Mouse (Mus musculus) heart, postnatal 10 days (tissue): Measurements from ENCODE around the gene Psmc6. TPM values are rescaled to one million over a fixed set of nuclear protein-coding genes. Genes with fewer than 3 reads are reported as not detected.

Source experiments
- DNase-seq, 2 experiments: peaks; one replicate each; pipeline ENCODE4 v3.0.0; 2021
- intact Hi-C: fragments of 180-260 bp; cut with DNase I; formaldehyde crosslinking; loops from one replicate; pipeline ENCODE4 v1.15.1; 2025
- total RNA-seq, 2 experiments: library from RNA; stranded (reverse); gene quantifications; 2 replicates each; pipeline ENCODE4 v1.2.3; 2021

Gene Psmc6
- total RNA-seq: 100 to 1,000 TPM; 119 to 121 TPM

DNA sequence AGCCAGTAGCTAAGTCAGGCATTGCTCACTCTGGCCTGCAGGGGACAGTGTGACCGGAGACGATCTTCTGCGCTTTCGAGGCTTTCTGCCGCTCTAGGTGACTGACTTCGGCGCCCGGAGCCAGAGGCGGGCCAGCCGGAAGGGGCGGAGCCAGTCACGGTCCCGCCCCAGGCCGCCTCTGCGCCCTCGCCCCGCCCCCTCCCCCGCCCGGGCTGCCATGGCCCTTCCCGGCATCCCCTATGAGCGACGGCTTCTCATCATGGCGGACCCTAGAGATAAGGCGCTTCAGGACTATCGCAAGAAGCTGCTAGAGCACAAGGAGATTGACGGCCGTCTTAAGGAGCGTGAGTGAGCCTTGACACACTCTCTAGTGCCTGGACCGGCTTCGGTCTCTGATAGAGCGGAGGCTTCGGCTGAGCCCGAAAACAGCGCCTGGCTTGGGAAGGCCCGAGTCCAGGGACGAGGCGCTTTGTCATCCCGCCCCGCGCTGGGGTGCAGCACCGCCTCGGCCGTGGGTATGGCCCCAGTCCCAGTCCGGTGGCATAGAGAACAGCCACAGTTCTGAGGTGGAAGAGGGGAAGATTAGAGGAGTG is at the start of gene Psmc6:
TSS of gene Psmc6 (plus strand) at position 200 of the 593 bp plus-strand sequence.
- DNase-seq: peak; percentile 93
- intact Hi-C loops: loop anchor here (2.0 kb wide), 1 partner anchor 21 kb away; the partner anchor contains the start of gene Styx

- intact Hi-C loops: no loop called here
- DNase-seq: no peak
Observed at GRCm38 (mm10) chr14:45282066-45282465, 47.5 kb upstream of the Psmc6 start.

GRCm38 (mm10) chr14:45291608-45292007 is 38.0 kb upstream of the Psmc6 start:
- DNase-seq: no peak
- intact Hi-C loops: no loop called here

- DNase-seq: no peak
- intact Hi-C loops: loop anchor here (5.0 kb wide), 1 partner anchor 82 kb away; the partner anchor contains the start of gene Txndc16
Observed at GRCm38 (mm10) chr14:45303939-45304338, 25.6 kb upstream of the Psmc6 start.

GRCm38 (mm10) chr14:45304389-45304788 is 25.2 kb upstream of the Psmc6 start:
- DNase-seq: no peak
- intact Hi-C loops: loop anchor here (5.0 kb wide), 1 partner anchor 82 kb away; the partner anchor contains the start of gene Txndc16

DNA sequence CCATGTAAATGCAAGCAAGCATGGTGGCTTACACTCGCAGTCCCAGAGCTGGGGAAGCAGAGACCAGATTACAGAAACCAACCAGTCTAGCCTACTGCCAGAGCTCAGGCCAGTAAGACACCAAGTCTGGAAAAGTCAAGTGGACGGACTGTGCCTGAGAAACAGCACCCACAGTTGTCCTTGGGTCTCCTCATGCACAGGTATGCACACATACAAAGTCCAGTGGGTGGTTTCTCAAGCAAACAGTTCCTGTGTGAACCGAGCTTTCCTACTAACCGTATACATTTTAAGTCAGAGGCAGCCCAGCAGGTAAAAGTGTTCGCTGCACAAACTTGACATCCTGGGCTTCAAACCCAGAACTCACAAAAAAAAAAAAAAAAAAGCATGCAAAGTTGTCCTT is 23.7 kb upstream of the Psmc6 start:
- intact Hi-C loops: no loop called here

GRCm38 (mm10) chr14:45307630-45308328 is 21.8 kb upstream of the Psmc6 start:
- DNase-seq: no peak
- intact Hi-C loops: no loop called here

More for the DNA sequence above, 23.7 kb upstream of the Psmc6 start:
- no peak for DNase-seq

- DNase-seq: peak; percentile 23 to 28
Observed at GRCm38 (mm10) chr14:45309646-45310045, 19.9 kb upstream of the Psmc6 start.

DNA sequence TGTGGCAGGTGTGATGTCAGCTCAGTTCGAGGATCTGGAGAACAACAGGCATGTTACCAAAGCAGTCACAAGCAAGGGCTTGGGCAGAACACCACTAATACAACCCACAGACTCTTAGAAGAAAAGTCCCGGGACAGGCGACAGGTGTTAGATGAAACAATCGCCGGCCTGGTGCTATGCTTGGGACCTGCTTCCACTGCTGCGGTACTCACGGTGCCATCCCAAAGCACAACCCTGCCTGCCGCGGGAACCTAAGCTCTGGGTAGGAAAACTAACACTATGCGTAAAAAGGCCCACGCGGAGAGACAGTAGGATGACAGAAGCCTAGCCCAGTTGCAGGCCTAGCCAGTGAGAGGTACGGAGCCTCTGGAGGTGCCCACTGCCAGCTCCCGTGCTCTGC is 19.5 kb upstream of the Psmc6 start:
- DNase-seq: no peak
- intact Hi-C loops: no loop called here

More at GRCm38 (mm10) chr14:45309646-45310045, 19.9 kb upstream of the Psmc6 start:
- intact Hi-C loops: no loop called here

DNA sequence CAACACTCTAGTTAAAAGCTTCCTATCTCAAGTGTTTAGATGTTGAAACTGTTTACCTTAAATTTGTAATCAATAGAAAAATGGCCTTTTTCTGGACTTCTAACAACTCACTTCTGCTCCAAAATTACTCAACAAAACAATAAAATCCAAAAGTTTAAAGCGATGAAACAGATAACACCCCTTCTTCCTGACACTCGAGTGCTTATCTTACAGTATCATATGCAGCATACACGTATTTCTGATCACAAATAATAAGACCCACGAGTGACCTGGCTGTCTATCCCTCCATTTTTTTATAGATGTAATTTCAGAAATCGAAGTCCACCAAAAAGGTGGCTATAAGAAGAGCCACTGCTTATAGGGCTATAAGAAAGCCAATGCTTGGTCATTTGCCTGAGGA is 12.7 kb upstream of the Psmc6 start:
- DNase-seq: no peak
- intact Hi-C loops: no loop called here

- intact Hi-C loops: no loop called here
- peak in 1 of 2 experiments; percentile 45 for DNase-seq
Observed at GRCm38 (mm10) chr14:45317921-45318411, 11.6 kb upstream of the Psmc6 start.

DNA sequence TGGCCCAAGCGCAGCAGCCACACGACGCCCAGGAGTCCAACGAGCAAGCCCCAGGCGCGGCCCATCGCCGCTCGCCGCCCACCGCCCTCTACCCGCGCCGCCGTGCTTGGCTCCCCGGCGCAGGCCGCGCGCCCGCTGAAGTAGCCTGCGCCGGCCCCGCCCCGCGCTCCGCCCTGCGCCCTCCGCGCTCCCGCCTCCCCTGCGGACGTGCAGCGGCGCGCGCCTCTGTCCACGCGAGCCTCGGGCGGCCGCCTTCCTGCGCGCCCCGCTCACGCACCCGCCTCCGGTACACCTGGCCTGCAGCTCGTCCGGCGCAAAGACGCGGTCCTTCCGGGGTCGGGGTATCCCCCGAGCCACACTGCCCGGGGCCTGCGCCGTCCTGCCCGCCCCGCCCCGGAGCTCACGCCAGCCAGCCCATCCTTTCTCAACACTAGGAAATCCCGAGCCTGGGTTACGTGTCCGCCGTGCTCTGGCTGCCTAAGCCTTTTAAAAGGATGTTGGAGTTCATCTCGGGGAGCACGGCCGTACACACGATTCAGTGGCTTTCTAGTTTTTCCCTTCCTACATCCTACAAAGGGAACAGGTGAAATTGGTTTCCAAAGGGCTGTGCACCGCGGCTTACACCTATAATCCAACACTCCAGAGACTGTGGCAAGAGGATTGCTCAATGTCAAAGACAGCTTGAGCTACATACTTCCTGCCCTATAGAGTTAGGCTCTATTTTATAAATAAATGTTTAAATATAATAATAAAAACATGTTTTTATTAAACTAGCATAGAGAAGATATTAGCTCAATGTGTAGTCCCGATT is 11.0 kb upstream of the Psmc6 start, which contains the start of gene Ero1l:
TSS of gene Ero1l (minus strand) at position 346 of the 811 bp plus-strand sequence.
- intact Hi-C loops: no loop called here
- peak; percentile 87 to 89 for DNase-seq

DNA sequence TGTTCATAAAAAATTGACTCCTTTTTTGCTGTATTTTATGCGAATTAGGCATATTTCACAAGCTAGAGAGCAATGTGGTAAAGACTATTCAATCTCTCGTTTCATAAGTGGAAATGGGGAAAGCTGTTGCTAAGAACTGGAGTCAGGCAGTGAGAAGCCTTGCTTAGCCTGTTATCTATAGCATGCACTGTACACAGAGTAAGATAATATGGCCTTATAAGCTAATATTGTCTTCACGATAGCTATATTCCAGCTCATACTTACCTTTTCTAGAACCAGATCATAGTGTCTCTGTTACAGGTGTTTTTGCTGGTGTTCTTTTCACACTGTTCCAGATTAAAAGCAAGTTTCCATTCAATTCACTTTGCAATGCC is 10.4 kb upstream of the Psmc6 start:
- intact Hi-C loops: no loop called here
- DNase-seq: no peak

- DNase-seq: no peak
- intact Hi-C loops: loop anchor here (5.0 kb wide), 1 partner anchor 452 kb away; no protein-coding TSS in a partner anchor
Observed at GRCm38 (mm10) chr14:45320111-45320510, 9.5 kb upstream of the Psmc6 start.

GRCm38 (mm10) chr14:45321067-45321466 is 8.5 kb upstream of the Psmc6 start:
- intact Hi-C loops: loop anchor here (5.0 kb wide), 1 partner anchor 451 kb away; no protein-coding TSS in a partner anchor
- DNase-seq: no peak

DNA sequence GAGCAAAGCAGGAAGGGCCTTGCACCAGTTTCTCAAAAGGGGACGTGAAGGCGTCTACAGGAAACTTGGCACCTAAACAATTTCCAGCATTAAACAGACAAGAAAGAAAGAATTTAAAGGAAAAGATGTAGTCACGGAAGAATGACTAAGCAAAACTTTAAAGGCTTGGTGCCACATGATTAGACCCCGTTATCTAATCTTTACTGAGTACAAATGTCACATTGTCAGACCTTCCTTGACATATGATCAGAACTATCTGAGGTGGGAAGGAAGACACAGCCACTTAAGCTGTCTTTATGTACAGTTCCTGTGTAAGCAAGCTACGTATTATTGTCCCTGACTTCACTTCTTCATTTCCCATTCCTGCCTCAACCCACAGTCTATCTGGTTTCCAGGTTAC is 8.0 kb upstream of the Psmc6 start:
- DNase-seq: no peak
- intact Hi-C loops: loop anchor here (5.0 kb wide), 1 partner anchor 451 kb away; no protein-coding TSS in a partner anchor

GRCm38 (mm10) chr14:45322450-45322849 is 7.1 kb upstream of the Psmc6 start:
- intact Hi-C loops: loop anchor here (5.0 kb wide), 1 partner anchor 450 kb away; no protein-coding TSS in a partner anchor
- DNase-seq: no peak

GRCm38 (mm10) chr14:45323320-45323719 is 6.3 kb upstream of the Psmc6 start:
- intact Hi-C loops: loop anchor here (5.0 kb wide), 1 partner anchor 449 kb away; no protein-coding TSS in a partner anchor
- DNase-seq: no peak

DNA sequence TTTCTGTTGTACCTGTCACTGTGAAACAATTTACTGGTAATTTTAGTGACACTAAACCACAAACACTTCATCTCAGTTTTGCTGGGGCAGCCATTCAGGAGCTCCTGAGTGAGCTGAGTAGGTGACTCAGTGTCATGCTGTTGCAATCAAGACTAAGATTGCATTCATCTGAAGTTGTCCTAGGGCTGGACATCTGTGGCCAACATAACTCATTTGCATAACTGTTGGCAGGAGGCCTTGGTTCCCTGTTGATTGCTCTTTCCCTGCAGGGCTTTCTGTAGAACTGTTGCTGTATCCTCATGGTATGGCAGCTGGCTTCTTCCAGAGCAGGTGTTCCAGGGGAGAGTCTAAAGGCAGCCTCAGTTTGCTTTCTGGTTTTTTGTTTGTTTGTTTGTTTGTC is 4.1 kb upstream of the Psmc6 start:
- intact Hi-C loops: no loop called here
- peak in 1 of 2 experiments; percentile 11 for DNase-seq

- intact Hi-C loops: no loop called here
- no peak for DNase-seq
Observed at GRCm38 (mm10) chr14:45328072-45328713, 1.4 kb upstream of the Psmc6 start.
